Mouse (Mus musculus) bone marrow macrophage, adult 2 months (primary cell): Measurements from ENCODE around the gene Camkv. TPM values are rescaled to one million over a fixed set of nuclear protein-coding genes. Genes with fewer than 3 reads are reported as not detected.
A peak's percentile ranks its signal among the peaks of the same experiment; 100 is the strongest.

Experiments used
- H3K27ac ChIP-seq: 2 replicates; pipeline ENCODE4 v1.5.1; 2012; ENCODE audit warnings: low read depth, low read length; ENCODE audit not compliant: insufficient read depth
- H3K4me1 ChIP-seq: 2 replicates; pipeline ENCODE4 v1.6.1; 2012; ENCODE audit warnings: low read length; ENCODE audit not compliant: control insufficient read depth, insufficient read depth
- H3K4me3 ChIP-seq: 2 replicates; pipeline ENCODE4 v1.5.1; 2012; ENCODE audit warnings: mild to moderate bottlenecking, low read length, moderate library complexity; ENCODE audit not compliant: insufficient read depth
- CTCF ChIP-seq: IDR thresholded peaks from 2 replicates; pipeline ENCODE4 v1.5.1; 2012; ENCODE audit warnings: low read depth, mild to moderate bottlenecking, low read length, moderate library complexity
- POLR2A ChIP-seq: IDR thresholded peaks from 2 replicates; pipeline ENCODE4 v1.6.1; 2012; ENCODE audit warnings: mild to moderate bottlenecking, low read depth, low read length, borderline replicate concordance
- polyA plus RNA-seq: library from polyadenylated mRNA; stranded (reverse); fragments of >200 nt; gene quantifications from 2 replicates; pipeline ENCODE4 v1.2.4, GENCODE M21; 2012; ENCODE audit not compliant: missing spikeins, insufficient read depth, insufficient read length

The Camkv gene
- polyA plus RNA-seq, 1 experiment = not detected

DNA sequence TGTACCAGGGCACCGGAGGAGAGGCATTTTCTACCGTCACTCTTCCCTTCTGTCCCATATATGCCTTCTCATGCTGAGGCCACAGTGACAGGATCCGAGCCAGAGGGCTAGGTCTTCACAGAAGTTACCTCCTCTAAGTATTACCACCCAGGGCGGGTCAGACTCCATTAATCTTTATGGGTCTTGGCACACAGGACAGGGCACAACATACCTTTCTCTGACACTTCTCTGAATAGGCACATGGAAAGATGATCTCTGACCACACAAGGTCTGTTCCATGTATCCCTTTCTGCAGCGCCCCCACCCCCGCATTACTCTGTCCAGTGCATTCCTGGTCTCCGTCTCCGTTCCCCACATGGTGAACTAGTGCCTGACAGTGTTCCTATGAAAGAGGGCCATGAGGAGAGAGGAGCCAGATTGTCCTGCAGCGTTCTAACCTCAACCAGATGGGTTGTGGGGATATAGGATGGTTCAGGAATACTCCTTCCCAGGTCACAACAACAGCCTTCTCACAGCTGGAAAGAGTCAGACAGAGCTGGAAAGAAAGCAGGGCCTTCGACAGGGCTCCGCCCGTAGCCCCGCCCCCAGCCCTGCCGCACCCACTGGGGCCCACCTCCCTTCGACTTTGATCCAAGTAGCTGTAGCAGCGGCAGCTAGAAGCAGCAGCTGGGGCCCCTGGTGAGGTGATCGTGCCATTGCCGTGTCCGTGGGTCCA lies 29.1 kb upstream of the Camkv start, which contains the start of gene Mst1r:
TSS of gene Mst1r (plus strand) at position 622 of the 715 bp plus-strand sequence.
- TF ChIP-seq CTCF (no peak), POLR2A (no peak)
- H3K4me1 ChIP-seq = peaks cover 9% of the 10 kb centered on the region
- H3K4me3 ChIP-seq = no peak within 1 kb of the TSS
- no peak within 1 kb of the TSS for H3K27ac ChIP-seq

- Histone ChIP-seq H3K4me3 (no peak overlapping the region), H3K27ac (no peak overlapping the region), H3K4me1 (peaks cover 9% of the 10 kb centered on the region)
- TF ChIP-seq CTCF = no peak
- TF ChIP-seq POLR2A = no peak
Measured at GRCm38 (mm10) chr9:107906967-107907800, 28.3 kb upstream of the Camkv start.

DNA sequence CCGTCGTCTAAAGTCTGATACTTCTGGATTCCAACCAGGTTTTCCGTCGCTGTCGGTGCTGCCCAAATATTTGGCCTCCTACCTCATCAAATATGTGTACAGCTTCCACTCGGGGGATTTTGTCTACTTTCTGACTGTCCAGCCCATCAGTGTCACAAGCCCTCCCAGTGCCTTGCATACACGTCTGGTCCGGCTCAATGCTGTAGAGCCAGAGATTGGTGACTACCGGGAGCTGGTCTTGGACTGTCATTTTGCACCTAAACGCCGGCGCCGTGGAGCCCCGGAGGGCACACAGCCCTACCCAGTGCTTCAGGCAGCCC lies 27.7 kb upstream of the Camkv start:
- H3K4me3 ChIP-seq = no peak overlapping the region
- no peak for TF ChIP-seq CTCF
- H3K27ac ChIP-seq = no peak overlapping the region
- peaks cover 9% of the 10 kb centered on the region for H3K4me1 ChIP-seq

DNA sequence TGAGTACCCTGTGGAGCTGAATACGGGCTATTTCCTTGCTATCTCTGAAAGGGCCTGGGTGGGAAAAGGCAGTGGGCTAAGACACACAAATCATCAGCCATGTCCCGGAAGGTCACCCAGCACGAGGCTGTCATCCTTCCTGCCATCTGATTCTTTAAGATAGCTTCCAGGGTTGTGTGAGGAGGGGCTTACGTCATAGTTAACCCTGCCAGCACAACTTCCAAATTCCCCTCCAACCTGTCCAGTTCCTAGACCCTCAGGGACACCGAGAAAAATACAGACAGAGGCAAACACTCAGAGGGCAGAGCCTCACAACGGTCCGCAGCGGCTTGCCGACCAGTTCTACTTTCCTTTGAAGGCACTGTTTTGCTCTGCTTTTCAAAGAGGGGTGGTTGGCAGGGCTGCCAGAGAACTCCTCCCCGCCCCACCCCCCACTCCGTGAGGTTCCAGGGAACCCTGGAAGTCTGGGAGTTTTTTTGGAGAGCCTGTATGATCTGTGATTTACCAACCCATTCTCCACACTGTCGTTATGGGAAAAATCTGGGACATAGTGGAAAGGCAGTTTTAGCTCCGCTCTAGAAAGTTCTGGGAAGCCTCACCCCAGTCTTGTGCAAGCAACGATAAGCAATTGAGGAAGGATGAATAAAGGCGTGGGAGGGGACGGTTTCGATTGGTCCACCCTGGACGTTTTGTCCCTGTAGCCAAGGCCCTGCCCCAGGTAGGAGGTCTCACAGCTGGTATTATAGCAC lies 26.9 kb upstream of the Camkv start:
- Histone ChIP-seq H3K27ac (no peak overlapping the region), H3K4me3 (peak overlapping the region; percentile 1; the same call in 1 of the 2 replicates), H3K4me1 (peaks cover 9% of the 10 kb centered on the region)
- no peak for TF ChIP-seq POLR2A
- no peak for TF ChIP-seq CTCF

DNA sequence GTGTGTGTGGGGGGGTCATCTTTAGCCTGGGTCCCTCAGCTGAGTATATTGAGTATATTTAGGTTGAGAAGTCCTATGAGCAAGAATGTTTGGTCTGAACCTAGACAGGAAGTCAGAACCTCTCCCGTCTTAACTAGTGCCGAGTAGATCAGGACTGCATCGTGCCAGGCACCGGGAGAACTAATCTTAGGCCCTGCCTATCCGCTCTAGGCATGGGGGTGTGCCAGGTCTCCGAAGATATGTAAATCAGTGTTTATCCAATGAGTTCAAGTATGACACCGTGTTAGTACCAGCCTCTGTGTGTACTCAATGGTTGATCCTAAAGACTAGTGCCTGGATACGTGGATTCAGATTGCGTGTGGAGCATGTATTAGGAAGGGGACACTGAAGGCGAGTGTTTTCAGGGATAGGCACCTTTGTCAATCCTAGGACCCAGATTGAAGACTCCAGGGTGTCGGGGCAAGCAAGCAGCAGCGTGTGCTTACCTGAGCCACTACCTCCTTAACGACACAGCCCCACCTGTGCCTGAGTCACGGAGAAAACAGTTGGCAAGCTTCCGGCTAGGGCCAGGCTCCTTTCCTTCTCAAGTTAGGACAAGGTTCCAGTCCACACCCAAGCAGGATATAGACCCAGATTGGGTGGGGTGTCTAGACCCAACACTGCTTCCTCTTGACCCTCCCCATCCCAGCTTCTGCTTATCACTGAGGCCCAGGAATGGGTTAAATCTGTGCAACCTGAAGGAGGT lies 25.3 kb upstream of the Camkv start:
- Histone ChIP-seq H3K27ac (no peak overlapping the region), H3K4me1 (peaks cover 9% of the 10 kb centered on the region), H3K4me3 (no peak overlapping the region)
- TF ChIP-seq CTCF (no peak), POLR2A (no peak)

DNA sequence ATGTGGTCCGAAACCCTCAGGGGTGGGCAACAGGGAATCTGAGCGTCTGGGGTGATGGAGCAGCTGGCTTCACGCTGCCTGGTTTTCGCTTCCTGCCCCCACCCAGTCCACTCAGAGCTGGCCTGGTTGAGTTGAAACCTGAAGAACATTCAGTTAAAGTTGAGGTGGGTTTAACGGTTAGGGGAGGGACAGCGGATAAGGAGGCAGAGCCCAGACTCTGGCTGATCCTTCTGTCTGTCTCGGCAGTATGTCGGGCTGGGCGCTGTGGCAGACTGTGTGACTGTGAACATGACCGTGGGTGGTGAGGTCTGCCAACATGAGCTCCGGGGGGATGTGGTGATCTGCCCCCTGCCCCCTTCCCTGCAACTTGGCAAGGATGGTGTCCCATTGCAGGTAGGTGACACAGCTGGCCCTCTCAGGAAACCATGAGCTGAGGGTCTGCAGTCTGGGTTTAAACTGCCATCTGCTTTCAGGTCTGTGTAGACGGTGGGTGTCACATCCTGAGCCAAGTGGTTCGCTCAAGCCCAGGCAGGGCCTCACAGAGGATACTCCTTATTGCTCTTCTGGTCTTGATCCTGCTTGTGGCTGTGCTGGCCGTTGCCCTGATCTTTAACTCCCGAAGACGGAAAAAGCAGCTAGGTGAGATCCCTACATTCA lies 20.6 kb upstream of the Camkv start:
- TF ChIP-seq CTCF (no peak), POLR2A (no peak)
- H3K4me1 ChIP-seq = no peaks in the 10 kb centered on the region
- H3K4me3 ChIP-seq = no peak overlapping the region
- no peak overlapping the region for H3K27ac ChIP-seq

DNA sequence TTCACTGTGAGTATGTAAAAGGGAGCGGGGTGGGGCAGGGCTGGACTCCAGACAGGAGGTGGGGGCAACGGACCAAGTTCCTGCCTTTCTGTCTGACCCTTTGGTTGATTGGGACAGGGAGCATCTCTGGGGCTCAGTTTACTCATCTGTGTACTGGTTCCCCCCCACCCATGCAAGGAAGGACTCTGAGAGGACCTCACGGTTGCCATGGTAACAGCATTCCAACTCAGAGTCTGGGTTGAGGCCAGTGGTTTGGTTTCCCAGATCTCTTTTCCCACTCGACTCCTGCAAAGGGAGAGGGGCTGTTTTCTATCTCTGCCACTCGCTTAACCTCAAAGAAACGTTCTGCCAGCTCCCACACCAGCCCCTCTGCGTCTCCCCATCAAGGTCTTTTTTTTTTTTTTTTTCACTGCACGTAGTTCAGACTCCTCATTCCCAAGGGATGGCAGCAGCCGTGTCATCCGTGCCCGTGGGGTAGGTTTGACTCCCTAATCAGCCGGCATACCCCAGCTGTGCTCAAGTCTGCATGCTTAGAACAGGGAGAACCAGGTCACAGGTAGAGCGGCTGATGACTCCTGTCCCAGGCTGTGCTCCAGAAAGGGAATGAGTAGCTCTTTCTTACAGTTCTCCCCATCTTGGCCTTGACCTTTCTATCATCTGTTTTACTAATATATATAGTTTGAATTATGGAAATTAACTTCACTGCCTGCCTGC lies 17.4 kb upstream of the Camkv start:
- no peak overlapping the region for H3K4me3 ChIP-seq
- no peak overlapping the region for H3K27ac ChIP-seq
- peaks cover 17% of the 10 kb centered on the region for H3K4me1 ChIP-seq
- no peak for TF ChIP-seq CTCF
- no peak for TF ChIP-seq POLR2A

GRCm38 (mm10) chr9:107918884-107919283 lies 16.6 kb upstream of the Camkv start:
- Histone ChIP-seq H3K4me3 (no peak overlapping the region), H3K27ac (no peak overlapping the region), H3K4me1 (peaks cover 26% of the 10 kb centered on the region)
- no peak for TF ChIP-seq CTCF
- TF ChIP-seq POLR2A = no peak

- Histone ChIP-seq H3K27ac (no peak overlapping the region), H3K4me1 (peaks cover 31% of the 10 kb centered on the region), H3K4me3 (no peak overlapping the region)
- no peak for TF ChIP-seq POLR2A
- TF ChIP-seq CTCF = no peak
Measured at GRCm38 (mm10) chr9:107919441-107919840, 16.0 kb upstream of the Camkv start.
